Mouse (Mus musculus) testis, adult 2 months (tissue): Measurements from ENCODE around the gene Tipin. TPM values are rescaled to one million over a fixed set of nuclear protein-coding genes. Genes with fewer than 3 reads are reported as not detected.
A peak's percentile ranks its signal among the peaks of the same experiment; 100 is the strongest.
"Not testable (repeated sequence)": the region's sequence is repeated elsewhere in the genome, so short reads cannot be mapped to it uniquely, and the experiment has no call there.

ENCODE experiments used
- H3K27ac ChIP-seq: fragments of 200-500 bp; 2 replicates; pipeline ENCODE4 v1.5.1; 2012; ENCODE audit warnings: low read depth, low read length; ENCODE audit not compliant: control insufficient read depth, insufficient read depth
- H3K27me3 ChIP-seq: fragments of 200-500 bp; 2 replicates; pipeline ENCODE4 v1.6.1; 2012; ENCODE audit warnings: mild to moderate bottlenecking, low read length, moderate library complexity; ENCODE audit not compliant: control insufficient read depth, insufficient read depth
- H3K36me3 ChIP-seq: fragments of 200-500 bp; 2 replicates; pipeline ENCODE4 v1.6.1; 2012; ENCODE audit warnings: mild to moderate bottlenecking, low read length; ENCODE audit not compliant: control insufficient read depth, insufficient read depth
- H3K4me1 ChIP-seq: fragments of 200-500 bp; 2 replicates; pipeline ENCODE4 v1.6.1; 2012; ENCODE audit warnings: low read length; ENCODE audit not compliant: control insufficient read depth, insufficient read depth
- H3K4me3 ChIP-seq: fragments of 200-500 bp; 2 replicates; pipeline ENCODE4 v1.5.1; 2012; ENCODE audit warnings: low read depth, mild to moderate bottlenecking, low read length, moderate library complexity, mixed read lengths; ENCODE audit not compliant: control insufficient read depth
- CTCF ChIP-seq: fragments of 200-500 bp; IDR thresholded peaks from 2 replicates; pipeline ENCODE4 v1.5.1; 2012; ENCODE audit warnings: low read depth, mild to moderate bottlenecking, inconsistent platforms, low read length, moderate library complexity; ENCODE audit not compliant: control insufficient read depth, insufficient read depth, insufficient replicate concordance
- POLR2A ChIP-seq: fragments of 200-500 bp; IDR thresholded peaks from 2 replicates; pipeline ENCODE4 v1.6.1; 2012; ENCODE audit warnings: low read depth, mild to moderate bottlenecking, inconsistent platforms, low read length, moderate library complexity; ENCODE audit not compliant: control insufficient read depth
- polyA plus RNA-seq: library from polyadenylated mRNA; depleted of rRNA; stranded (reverse); fragments of >200 nt; gene quantifications from 2 replicates; pipeline ENCODE4 v1.2.3, GENCODE M21; 2012

The Tipin gene
- polyA plus RNA-seq, 1 experiment: 26.3 TPM

DNA sequence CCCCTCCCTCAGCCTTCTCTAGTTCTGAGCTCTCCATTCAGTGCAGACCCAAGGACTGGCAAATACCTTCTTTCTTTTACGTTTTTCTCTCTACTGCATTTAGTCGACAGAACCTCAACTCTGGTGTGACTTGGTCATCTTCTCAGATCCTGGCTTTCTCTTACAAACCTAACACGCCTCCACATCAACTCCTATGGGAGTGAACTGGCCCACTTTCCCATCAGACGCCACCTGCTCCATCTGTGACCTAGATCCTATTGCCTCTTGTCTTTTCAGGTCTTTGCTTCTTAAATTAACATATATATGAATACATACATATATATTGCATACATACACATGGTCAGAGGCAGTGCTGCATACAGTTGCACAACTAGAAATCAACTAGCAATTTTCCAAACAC is 7.6 kb upstream of the Tipin start:
- Histone ChIP-seq H3K4me3 (no peak overlapping the region), H3K27me3 (no peaks in the 10 kb centered on the region), H3K36me3 (no peaks in the 10 kb centered on the region), H3K4me1 (peaks cover 2% of the 10 kb centered on the region; the same call in 1 of the 2 replicates), H3K27ac (no peak overlapping the region)
- TF ChIP-seq POLR2A: no peak
- no peak for TF ChIP-seq CTCF

DNA sequence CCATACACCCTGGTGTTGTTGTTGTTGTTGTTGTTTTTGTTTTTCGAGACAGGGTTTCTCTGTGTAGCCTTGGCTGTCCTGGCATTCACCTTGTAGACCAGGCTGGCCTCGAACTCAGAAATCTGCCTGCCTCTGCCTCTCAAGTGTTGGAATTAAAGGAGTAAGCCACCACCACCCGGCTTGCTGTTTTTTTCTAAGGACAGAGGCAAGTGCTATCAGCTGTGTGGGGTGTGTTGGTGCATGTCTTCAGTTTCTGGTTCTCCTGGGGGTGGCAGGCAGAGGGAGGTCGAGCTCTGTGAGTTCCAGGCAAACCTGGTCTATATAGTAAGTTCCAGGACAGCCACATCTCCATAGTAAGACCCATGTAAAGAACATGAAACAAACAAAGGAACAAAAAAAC is 7.1 kb upstream of the Tipin start:
- Histone ChIP-seq H3K27ac (no peak overlapping the region), H3K4me3 (no peak overlapping the region), H3K27me3 (no peaks in the 10 kb centered on the region), H3K4me1 (peaks cover 2% of the 10 kb centered on the region; the same call in 1 of the 2 replicates), H3K36me3 (no peaks in the 10 kb centered on the region)
- TF ChIP-seq CTCF: no peak

DNA sequence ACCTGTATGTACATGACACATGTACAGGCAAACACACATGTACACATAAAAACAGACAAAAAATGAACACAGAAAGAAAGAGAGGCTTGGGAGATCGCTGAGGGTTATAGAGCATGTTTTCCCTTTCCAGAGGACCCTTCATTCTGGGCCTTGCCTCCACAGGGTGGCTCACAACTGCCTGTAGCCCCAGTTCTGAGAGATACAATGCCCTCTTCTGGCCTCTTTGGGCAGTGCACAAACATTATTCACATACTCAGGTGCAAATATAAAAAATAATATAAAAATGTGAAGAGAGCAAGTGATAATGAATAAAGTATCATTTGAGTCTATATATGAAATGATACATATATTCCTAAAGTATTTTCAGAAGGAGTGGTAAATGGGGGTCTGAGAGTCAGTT is 6.5 kb upstream of the Tipin start:
- no peaks in the 10 kb centered on the region for H3K36me3 ChIP-seq
- no peak overlapping the region for H3K4me3 ChIP-seq
- TF ChIP-seq POLR2A (no peak), CTCF (peak; percentile 40; the same call in 1 of the 2 replicates)
- H3K27me3 ChIP-seq: no peaks in the 10 kb centered on the region
- H3K4me1 ChIP-seq: peaks cover 2% of the 10 kb centered on the region; the same call in 1 of the 2 replicates
- no peak overlapping the region for H3K27ac ChIP-seq

DNA sequence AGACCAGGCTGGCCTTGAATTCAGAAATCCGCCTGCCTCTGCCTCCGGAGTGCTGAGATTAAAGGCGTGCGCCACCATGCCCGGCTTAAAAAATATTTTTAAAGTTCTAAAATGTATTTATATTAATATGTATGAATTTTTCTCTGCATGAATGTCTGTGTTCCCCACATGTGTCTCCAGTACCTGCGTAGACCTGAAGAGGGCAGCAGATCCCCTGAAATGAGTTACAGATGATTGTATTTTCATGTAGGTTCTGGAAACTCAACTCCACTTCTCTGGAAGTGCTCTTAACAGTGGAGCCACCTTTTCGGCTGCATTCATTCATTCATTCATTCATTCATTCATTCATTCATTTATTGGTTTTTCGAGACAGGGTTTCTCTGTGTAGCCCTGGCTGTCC is 3.7 kb upstream of the Tipin start:
- H3K36me3 ChIP-seq: no peaks in the 10 kb centered on the region
- H3K4me3 ChIP-seq: no peak overlapping the region
- no peaks in the 10 kb centered on the region for H3K27me3 ChIP-seq
- H3K27ac ChIP-seq: no peak overlapping the region
- TF ChIP-seq POLR2A: no peak
- TF ChIP-seq CTCF: peak; percentile 31; the same call in 1 of the 2 replicates
- H3K4me1 ChIP-seq: peaks cover 2% of the 10 kb centered on the region; the same call in 1 of the 2 replicates

DNA sequence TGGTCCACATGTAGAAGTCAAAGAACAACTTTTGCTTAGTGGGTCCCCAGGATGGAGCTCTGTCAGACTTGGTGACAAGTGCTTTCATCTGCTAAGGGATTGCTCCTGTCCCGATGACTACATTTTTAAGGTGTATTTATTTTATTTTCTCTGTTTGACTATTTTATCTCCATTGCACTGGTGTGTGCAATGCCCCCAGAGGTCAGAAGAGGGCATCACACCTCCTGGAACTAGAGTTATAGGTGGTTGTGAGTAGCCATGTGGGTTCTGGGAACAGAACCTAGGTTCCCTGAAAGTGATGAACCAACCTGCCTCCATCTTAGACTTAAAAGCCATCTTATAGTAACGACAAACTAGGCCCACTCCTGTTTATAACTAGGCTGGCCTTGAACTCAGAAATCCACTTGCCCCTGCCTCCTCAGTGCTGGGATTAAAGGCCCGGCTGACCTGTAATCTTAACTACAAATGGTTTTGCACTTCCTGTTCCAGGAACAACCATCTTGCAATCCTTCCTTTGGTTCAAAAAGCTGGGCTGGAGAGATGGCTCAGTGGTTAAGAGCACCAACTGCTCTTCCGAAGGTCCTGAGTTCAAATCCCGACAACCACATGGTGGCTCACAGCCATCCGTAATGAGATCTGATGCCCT is 2.6 kb upstream of the Tipin start:
- H3K27me3 ChIP-seq: no peaks in the 10 kb centered on the region
- no peaks in the 10 kb centered on the region for H3K36me3 ChIP-seq
- TF ChIP-seq CTCF: no peak
- no peak for TF ChIP-seq POLR2A
- H3K4me1 ChIP-seq: peaks cover 2% of the 10 kb centered on the region; the same call in 1 of the 2 replicates
- H3K27ac ChIP-seq: no peak overlapping the region
- no peak overlapping the region for H3K4me3 ChIP-seq

DNA sequence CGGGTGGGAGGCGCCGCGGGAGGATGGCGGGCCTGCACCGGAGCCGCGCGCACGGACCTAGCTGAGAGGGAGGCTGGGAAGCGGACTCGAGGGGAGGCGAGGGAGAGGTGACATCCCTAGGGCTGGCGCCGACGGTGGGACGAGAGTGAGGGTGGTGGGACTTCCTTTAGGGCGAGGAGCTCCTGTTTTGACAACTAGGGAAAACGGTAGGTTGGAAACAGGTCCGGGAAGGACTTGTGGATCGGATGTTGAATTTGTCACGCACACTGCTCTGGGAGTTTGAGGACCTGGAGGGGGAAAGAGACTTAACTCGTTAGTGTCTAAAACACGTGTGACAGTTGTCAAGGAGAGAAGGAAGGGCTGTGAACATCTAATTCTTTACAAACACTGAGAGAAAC is 399 bp downstream of the Tipin start:
- no peaks in the 10 kb centered on the region for H3K36me3 ChIP-seq
- peak overlapping the region; percentile 86 for H3K4me3 ChIP-seq
- H3K27ac ChIP-seq: peak overlapping the region; percentile 82
- H3K4me1 ChIP-seq: no peaks in the 10 kb centered on the region
- TF ChIP-seq CTCF (no peak), POLR2A (no peak)
- H3K27me3 ChIP-seq: no peaks in the 10 kb centered on the region

DNA sequence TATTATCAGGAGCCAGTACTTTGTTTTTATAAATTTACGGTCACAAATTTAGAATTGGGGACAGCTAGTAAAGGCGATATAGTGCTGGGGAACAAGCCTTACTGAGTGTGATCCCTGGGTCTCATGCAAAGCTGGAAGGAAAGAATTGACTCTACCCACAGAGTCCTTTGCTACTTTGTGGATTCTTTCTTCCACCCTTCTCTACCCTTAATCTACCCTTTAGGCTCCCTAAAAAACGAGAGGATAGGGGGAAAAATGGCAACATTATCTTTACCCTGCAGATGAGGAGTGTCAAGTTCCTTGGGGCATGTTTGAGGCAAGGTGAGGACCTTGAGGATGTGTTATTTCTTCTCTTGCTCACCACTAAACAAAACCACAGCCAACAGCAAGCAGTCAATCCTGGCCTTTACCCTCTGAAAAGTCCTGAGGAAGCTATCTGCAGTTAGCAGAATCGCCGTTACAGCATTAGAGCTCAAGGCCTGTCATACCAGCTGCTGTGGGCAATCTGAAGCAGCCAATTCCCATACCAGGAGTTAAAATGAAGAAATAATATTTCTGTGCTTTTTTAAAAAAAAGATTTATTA is 1.1 kb downstream of the Tipin start:
- Histone ChIP-seq H3K36me3 (no peaks in the 10 kb centered on the region), H3K27ac (no peak overlapping the region), H3K27me3 (no peaks in the 10 kb centered on the region), H3K4me3 (peak overlapping the region; percentile 47), H3K4me1 (no peaks in the 10 kb centered on the region)
- no peak for TF ChIP-seq POLR2A
- no peak for TF ChIP-seq CTCF

DNA sequence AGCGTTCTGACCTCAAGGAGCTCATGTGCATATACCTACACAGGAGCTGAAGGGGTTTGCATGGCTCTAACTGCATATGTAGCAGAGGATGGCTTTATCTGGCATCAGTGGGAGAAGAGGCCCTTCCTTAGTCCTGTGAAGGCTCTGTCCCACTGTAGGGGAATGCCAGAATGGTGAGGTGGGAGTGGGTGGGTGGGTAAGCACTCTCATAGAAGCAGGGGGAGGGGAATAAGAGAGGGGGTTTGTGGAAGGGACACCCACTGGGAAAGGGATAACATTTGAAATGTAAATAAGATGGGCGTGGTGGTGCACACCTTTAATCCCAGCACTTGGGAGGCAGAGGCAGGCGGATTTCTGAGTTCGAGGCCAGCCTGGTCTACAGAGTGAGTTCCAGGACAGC is 21.7 kb downstream of the Tipin start:
- not testable (repeated sequence) for H3K36me3 ChIP-seq, H3K4me3 ChIP-seq, H3K27ac ChIP-seq, H3K27me3 ChIP-seq, H3K4me1 ChIP-seq
